Mouse (Mus musculus): ENCODE measurements around the gene Sema5b.

DNA sequence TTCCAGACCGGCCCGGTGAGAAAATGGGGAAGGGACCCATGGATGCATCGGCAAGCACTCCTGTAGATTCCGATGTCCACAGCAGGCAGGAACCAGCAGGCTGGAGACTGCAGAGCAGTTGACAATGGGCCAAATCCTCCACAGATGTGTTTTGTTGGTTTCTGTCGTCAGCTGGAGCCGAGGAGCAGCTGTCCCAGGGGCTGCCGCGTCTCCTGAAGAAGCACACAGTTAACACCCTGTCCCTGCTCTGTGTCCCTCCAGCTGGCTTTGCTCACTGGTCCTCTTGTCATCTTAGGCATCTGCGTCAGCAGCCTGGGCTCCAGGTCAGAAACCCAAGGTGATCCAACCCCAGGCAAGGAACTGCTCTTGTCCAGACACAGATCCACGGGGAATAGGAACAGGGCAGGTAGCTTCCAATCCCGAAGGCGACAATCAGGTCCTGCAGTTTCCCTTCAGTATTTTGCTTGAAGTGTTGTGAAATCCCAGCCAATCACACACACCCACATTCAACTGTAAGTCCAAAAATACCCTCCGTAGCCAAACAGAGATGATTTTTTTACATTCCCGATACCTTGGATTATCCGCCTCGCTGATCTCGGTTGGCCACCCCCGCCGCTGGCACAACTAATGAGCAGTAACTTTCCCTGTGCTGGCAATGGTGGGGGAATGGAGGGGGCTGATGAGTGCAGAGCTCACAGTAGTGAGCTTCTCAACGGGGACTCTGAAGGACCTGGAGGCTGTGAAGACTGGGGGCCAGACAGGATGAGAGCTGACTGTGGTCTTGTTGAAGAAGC, 63.0 kb downstream of the Sema5b start:
- TF ChIP-seq CTCF (IDR thresholded peaks at IDR 0.05; ENCODE audit: extremely low read depth, insufficient read depth, insufficient read length, insufficient replicate concordance), result no peak
- no peak for TF ChIP-seq POLR2A (IDR thresholded peaks at IDR 0.05; ENCODE audit: low read depth, low read length)

Data from spleen, adult 2 months (tissue).